Mouse (Mus musculus) liver, embryonic 14.5 days (tissue): ENCODE measurements at regions not wholly inside any gene's neighbourhood (a gene's known extent, or its start where the extent isn't known, plus 50 kb on each side); places are given as distances from the start of the nearest gene placed in this dataset.

ENCODE experiments used
- ATAC-seq: fragments of 200-750 bp; cut with Nextera tagmentation; 2 replicates; pipeline ENCODE4 v1.8.0; 2017; ENCODE audit warnings: moderate number of reproducible peaks, mild to moderate bottlenecking, moderate library complexity; ENCODE audit not compliant: insufficient read depth
- DNase-seq, 3 experiments: peaks; one replicate each; pipeline ENCODE4 v3.0.0-alpha.2; 2012 to 2013; ENCODE audit warnings: low read depth in 3 of 3, low spot score in 3 of 3
- H3K27ac ChIP-seq: fragments of 300-500 bp; sonication (generic); 2 replicates; pipeline ENCODE4 v1.5.1; 2014; ENCODE audit warnings: moderate library complexity, mild to moderate bottlenecking, control low read depth, inconsistent platforms
- H3K27me3 ChIP-seq: fragments of 300-500 bp; sonication (generic); 2 replicates; pipeline ENCODE4 v1.6.1; 2014; ENCODE audit warnings: mild to moderate bottlenecking, low read length, moderate library complexity; ENCODE audit not compliant: control insufficient read depth, insufficient read depth
- H3K36me3 ChIP-seq: fragments of 300-500 bp; sonication (generic); replicated peaks from 2 replicates; pipeline ENCODE4 v1.6.1; 2014; ENCODE audit warnings: low read depth; ENCODE audit not compliant: control insufficient read depth, insufficient read depth
- H3K4me1 ChIP-seq, 2 experiments: fragments of 200-500 bp in 1 of 2; fragments of 300-500 bp in 1 of 2; sonication (generic) in 1 of 2; replicated peaks; 2 replicates each; pipeline ENCODE4 v1.6.1; 2012 to 2014; ENCODE audit warnings: antibody characterized with exemption in 1 of 2, inconsistent platforms in 1 of 2, low read length in 1 of 2; ENCODE audit not compliant: control insufficient read depth in 2 of 2, insufficient read depth in 2 of 2
- H3K4me2 ChIP-seq: fragments of 300-500 bp; sonication (generic); 2 replicates; pipeline ENCODE4 v1.6.1; 2014; ENCODE audit warnings: low read depth, mild to moderate bottlenecking, control low read depth, moderate library complexity
- H3K4me3 ChIP-seq, 2 experiments: fragments of 200-500 bp in 1 of 2; fragments of 300-500 bp in 1 of 2; sonication (generic) in 1 of 2; 2 replicates each; pipeline ENCODE4 v1.5.1; 2012 to 2014; ENCODE audit warnings: low read depth in 2 of 2, low read length in 2 of 2, mild to moderate bottlenecking in 2 of 2, control low read depth in 1 of 2, inconsistent platforms in 1 of 2, moderate library complexity in 1 of 2; ENCODE audit not compliant: insufficient read depth in 1 of 2
- H3K9ac ChIP-seq: fragments of 300-500 bp; sonication (generic); replicated peaks from 2 replicates; pipeline ENCODE4 v1.6.1; 2014; ENCODE audit warnings: mild to moderate bottlenecking, control low read depth, moderate library complexity
- H3K9me3 ChIP-seq: fragments of 300-500 bp; sonication (generic); 2 replicates; pipeline ENCODE4 v1.6.1; 2016; ENCODE audit warnings: low read length, mixed read lengths; ENCODE audit not compliant: control insufficient read depth
- CTCF ChIP-seq: IDR thresholded peaks from 2 replicates; pipeline ENCODE4 v1.5.1; 2016; ENCODE audit warnings: antibody characterized with exemption, low read depth, control low read depth
- EP300 ChIP-seq: IDR thresholded peaks from 2 replicates; pipeline ENCODE4 v1.6.1; 2016; ENCODE audit warnings: antibody characterized with exemption, low read depth
- WGBS: fragments of 180-500 bp; shearing (Covaris S2); extraction: QIAGEN DNeasy Blood & Tissue Kit; methylation state at CpG from one replicate; pipeline ENCODE4 v1.1.7; 2014; ENCODE audit not compliant: insufficient replicate concordance; 5-methylcytosine and 5-hydroxymethylcytosine counted together

GRCm38 (mm10) chr1:52553871-52554270 is 53.4 kb upstream of the Nab1 start:
- no peak overlapping the region for H3K9ac ChIP-seq
- H3K4me3 ChIP-seq = no peak overlapping the region
- no peaks in the 10 kb centered on the region for H3K4me1 ChIP-seq
- no peaks in the 10 kb centered on the region for H3K9me3 ChIP-seq
- WGBS = 56% methylated on average over 4 of the region's 4 CpGs
- no peaks in the 10 kb centered on the region for H3K27me3 ChIP-seq
- DNase-seq (no peak), ATAC-seq (no peak)
- H3K27ac ChIP-seq = no peak overlapping the region
- H3K36me3 ChIP-seq = no peaks in the 10 kb centered on the region
- no peak overlapping the region for H3K4me2 ChIP-seq
- no peak for TF ChIP-seq EP300
- TF ChIP-seq CTCF = no peak

DNA sequence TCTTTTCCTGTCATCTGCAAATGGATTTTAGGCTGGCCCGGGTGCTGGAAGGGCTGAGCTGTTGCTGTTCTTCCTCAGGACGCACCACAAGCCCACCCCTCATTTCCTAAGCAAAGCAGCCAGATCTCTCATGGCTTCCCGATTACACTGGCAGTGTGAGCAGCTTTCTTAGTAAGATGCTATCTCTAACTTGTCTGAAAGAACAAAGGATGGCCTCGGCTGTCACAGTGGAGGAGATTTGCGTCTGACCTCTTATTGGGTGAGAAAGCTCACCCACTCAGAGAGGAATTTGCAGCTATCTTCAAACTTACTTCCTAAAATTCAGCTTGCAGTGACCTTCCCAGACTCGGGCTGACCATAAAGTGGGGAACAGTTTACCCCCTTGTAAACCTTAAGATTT is 64.7 kb upstream of the Nemp2 start:
- DNase-seq (no peak), ATAC-seq (no peak)
- no peak overlapping the region for H3K9ac ChIP-seq
- H3K27ac ChIP-seq = no peak overlapping the region
- TF ChIP-seq CTCF = no peak
- no peak for TF ChIP-seq EP300
- no peak overlapping the region for H3K4me3 ChIP-seq
- no peaks in the 10 kb centered on the region for H3K36me3 ChIP-seq
- H3K4me2 ChIP-seq = no peak overlapping the region
- no peaks in the 10 kb centered on the region for H3K27me3 ChIP-seq
- 6% methylated on average over 6 of the region's 6 CpGs for WGBS
- H3K4me1 ChIP-seq = no peaks in the 10 kb centered on the region
- H3K9me3 ChIP-seq = no peaks in the 10 kb centered on the region

DNA sequence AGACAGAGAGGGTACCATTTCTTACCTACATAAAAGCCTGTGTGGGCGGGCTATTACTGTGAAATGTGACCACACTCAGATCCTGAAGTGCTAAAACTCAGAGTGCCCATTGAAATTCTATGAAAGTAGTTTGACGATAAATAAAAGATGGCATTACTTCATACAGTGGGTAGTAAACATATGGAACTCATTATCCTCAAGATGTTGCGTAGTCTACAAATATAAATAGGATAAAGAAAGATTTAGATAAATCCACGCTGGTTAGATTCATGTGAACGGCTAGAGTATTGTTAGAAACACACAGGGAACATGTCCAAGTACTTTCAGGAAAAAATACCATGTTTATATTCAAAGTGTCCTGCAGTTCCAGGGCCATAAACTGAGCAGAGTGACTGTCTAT is 58.8 kb upstream of the Nemp2 start:
- TF ChIP-seq EP300 = no peak
- no peak for TF ChIP-seq CTCF
- 68% methylated on average over 5 of the region's 5 CpGs for WGBS
- ATAC-seq (no peak), DNase-seq (no peak)
- no peak overlapping the region for H3K4me2 ChIP-seq
- H3K4me1 ChIP-seq = no peaks in the 10 kb centered on the region
- no peak overlapping the region for H3K4me3 ChIP-seq
- no peaks in the 10 kb centered on the region for H3K9me3 ChIP-seq
- H3K36me3 ChIP-seq = no peaks in the 10 kb centered on the region
- H3K27me3 ChIP-seq = no peaks in the 10 kb centered on the region
- no peak overlapping the region for H3K27ac ChIP-seq
- no peak overlapping the region for H3K9ac ChIP-seq

DNA sequence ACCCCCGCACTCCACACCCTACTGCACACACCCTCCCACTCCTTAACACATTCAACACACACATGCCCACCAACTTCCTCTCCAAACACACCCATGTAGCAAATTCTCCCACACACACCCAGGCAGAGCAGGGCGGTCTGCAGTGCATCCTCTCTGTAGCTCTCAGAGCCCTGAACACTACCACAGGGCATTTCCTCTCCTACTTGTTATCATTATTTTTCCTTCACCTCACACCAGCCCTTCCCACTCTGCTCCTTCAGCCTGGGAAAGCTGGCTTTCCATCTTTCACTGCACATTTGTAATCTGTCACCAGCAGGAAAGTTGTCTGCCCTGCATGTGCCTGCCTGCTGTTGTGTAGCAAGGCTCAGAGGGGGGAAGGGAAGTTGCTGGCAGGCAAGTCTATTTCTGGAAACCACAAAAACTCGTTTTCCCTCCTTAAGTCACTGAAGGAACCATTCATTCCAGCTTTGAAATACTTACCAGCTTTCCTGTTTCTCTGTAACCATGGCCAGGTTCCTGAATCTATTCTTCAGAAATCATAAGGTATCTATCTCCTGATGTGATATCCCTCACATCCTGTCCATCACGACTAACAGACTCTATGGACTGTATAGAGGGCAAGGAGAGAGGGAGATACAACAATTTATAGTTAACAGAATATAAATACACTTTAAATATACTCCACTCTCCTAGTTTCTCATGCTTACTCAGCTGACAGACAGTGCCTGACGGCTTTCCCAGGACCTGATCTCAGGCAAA is 52.0 kb upstream of the Nemp2 start:
- Histone ChIP-seq H3K27ac (no peak overlapping the region), H3K36me3 (no peaks in the 10 kb centered on the region)

DNA sequence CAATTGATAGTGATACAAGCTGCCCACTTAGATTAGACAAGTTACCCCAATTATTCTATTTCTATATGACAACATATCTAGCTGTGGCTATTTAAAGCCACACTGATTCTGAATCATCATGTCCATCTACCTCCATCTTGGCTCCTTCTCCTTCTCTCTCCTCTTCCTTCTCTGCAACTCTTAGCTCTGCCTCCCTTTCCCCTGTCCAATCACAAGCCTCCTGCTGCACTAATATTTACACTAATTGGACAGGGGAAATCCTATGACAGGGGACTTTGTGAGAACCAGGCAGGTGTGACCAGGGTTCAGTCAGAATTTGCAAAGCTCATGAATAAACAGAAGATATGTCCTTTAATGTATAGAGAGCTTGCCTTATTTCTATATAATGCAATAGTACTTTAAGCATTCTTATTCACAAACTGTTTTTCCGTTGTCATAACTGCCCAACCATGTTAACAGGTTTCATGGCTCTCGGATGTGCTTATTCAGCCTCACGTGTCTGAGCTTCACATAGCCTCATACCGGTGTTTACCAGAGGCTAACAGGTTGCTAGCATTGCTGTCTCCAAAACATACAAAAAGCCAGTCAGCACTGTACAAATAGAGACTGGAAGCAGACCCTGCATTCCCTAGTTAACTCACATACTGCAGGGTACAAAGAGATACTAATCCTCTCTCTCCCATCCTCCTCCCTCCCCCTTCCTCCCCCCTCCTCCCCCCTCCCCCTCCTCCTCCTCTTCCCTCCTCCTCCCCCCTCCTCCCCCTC is 50.2 kb upstream of the Nemp2 start:
- DNase-seq (no peak), ATAC-seq (no peak)
- H3K27me3 ChIP-seq = no peaks in the 10 kb centered on the region
- no peak for TF ChIP-seq CTCF
- H3K4me3 ChIP-seq = no peak overlapping the region
- H3K36me3 ChIP-seq = no peaks in the 10 kb centered on the region
- no peaks in the 10 kb centered on the region for H3K9me3 ChIP-seq
- no peak overlapping the region for H3K9ac ChIP-seq
- no peak overlapping the region for H3K27ac ChIP-seq
- 79% methylated on average over 4 of the region's 4 CpGs for WGBS
- H3K4me2 ChIP-seq = no peak overlapping the region
- peaks cover 3 to 14% of the 10 kb centered on the region in 2 experiments; a peak in 2 of 4 replicates for H3K4me1 ChIP-seq

More for the DNA sequence above, 52.0 kb upstream of the Nemp2 start:
- Histone ChIP-seq H3K9ac (no peak overlapping the region), H3K4me3 (no peak overlapping the region), H3K4me2 (no peak overlapping the region), H3K4me1 (peaks cover 3 to 14% of the 10 kb centered on the region in 2 experiments; a peak in 2 of 4 replicates), H3K9me3 (no peaks in the 10 kb centered on the region), H3K27me3 (no peaks in the 10 kb centered on the region)
- peak in 1 of 3 experiments; percentile 9 for DNase-seq
- WGBS = 11% methylated on average over 5 of the region's 5 CpGs
- TF ChIP-seq EP300 (no peak), CTCF (no peak)
- peak; percentile 52; the same call in 1 of the 2 replicates for ATAC-seq
